Mouse (Mus musculus) liver, postnatal 0 days (tissue): Measurements from ENCODE around the gene Psmb9.

Experiments used
- CTCF ChIP-seq: sonication (generic); IDR thresholded peaks from 2 replicates; pipeline ENCODE4 v1.5.1; 2016; ENCODE audit warnings: antibody characterized with exemption, low read depth
- EP300 ChIP-seq: IDR thresholded peaks from 2 replicates; pipeline ENCODE4 v1.6.1; 2016; ENCODE audit warnings: antibody characterized with exemption, low read depth, mild to moderate bottlenecking

GRCm38 (mm10) chr17:34201506-34202055, 14.0 kb upstream of the Psmb9 start:
- TF ChIP-seq CTCF (no peak), EP300 (no peak)
